Comparison of ENCODE assay signal across 12 mouse cellular contexts in the genomic region with DNA sequence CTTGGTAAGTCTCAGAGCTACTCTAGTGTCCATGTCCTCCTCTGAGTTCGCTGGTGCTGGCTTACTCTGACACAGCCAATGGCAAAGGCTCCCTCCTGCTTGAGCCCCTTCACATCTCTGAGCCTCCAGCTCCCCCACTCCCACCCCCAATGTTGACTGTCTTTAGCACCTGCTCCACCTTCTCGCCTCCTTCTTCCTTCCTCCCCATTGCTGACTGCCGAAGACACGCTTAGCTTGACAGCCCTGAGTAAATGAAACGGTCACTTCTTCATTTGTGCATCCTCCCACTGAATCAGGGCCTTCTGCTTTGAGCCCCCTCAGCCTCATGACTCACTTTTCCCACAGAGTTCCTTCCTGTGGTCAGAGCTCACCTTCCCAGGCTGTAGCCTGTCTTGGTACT. TPM values are rescaled to one million over a fixed set of nuclear protein-coding genes. Genes with fewer than 3 reads are reported as not detected.
A peak's percentile ranks its signal among the peaks of the same experiment; 100 is the strongest.
DNase-seq lines count a peak whose midpoint lies in the region; ATAC-seq lines count a peak whose summit lies in the region.
"Had no signal": no experiment of that assay in that cellular context is flagged by ENCODE, and none has a peak within 500 bp of the region (broad histone marks: within the 10 kb centered on the region; RNA-seq: fewer than 3 reads in every experiment).

No protein-coding gene starts in this region.

- peak; percentile 96 for DNase-seq in 416B (ENCODE audit: low read depth)
- peak; percentile 42 to 46 for DNase-seq in natural killer cell, adult 2 months (ENCODE audit: low spot score in 2 of 2)
- DNase-seq in retina, embryonic 14.5 days (ENCODE audit: low spot score) = no peak
- DNase-seq in T-cell, adult 2 months (ENCODE audit: low spot score) = no peak
- no peak for DNase-seq in ovary, postnatal 14 days (ENCODE audit: low spot score)
- DNase-seq: adrenal gland, postnatal 36 days had no signal

- no peaks in the 10 kb centered on the region for H3K9me3 ChIP-seq in heart, embryonic 13.5 days
- no peaks in the 10 kb centered on the region for H3K9me3 ChIP-seq in heart, embryonic 12.5 days (replicated peaks)

- H3K4me1 ChIP-seq in heart, embryonic 13.5 days = peaks cover 48% of the 10 kb centered on the region
- H3K4me1 ChIP-seq in heart, embryonic 12.5 days (replicated peaks) = peaks cover 54% of the 10 kb centered on the region

- 0 out of 2 replicates have a peak overlapping the region, but pooled peaks have one; percentile 87 for H3K9ac ChIP-seq in heart, embryonic 13.5 days
- H3K9ac ChIP-seq in heart, embryonic 12.5 days = no peak overlapping the region
- H3K9ac ChIP-seq: hindbrain, embryonic 14.5 days had no signal

- H3K4me2 ChIP-seq in heart, embryonic 13.5 days = peak overlapping the region; percentile 87
- H3K4me2 ChIP-seq in heart, embryonic 12.5 days = no peak overlapping the region

- no peak overlapping the region for H3K4me3 ChIP-seq in heart, embryonic 13.5 days
- H3K4me3 ChIP-seq in heart, embryonic 12.5 days = no peak overlapping the region

- peak overlapping the region; percentile 68; the same call in 1 of the 2 replicates for H3K27ac ChIP-seq in heart, embryonic 13.5 days (replicated peaks)
- no peak overlapping the region for H3K27ac ChIP-seq in heart, embryonic 12.5 days (ENCODE audit: poor library complexity, severe bottlenecking)
- H3K27ac ChIP-seq: hindbrain, embryonic 14.5 days had no signal

- 65% methylated on average over 5 of the region's 5 CpGs for WGBS in heart, embryonic 13.5 days
- 56% methylated on average over 5 of the region's 5 CpGs for WGBS in heart, embryonic 12.5 days

- peaks cover 11% of the 10 kb centered on the region for H3K27me3 ChIP-seq in heart, embryonic 13.5 days (replicated peaks)
- H3K27me3 ChIP-seq in heart, embryonic 12.5 days (replicated peaks) = peaks cover 6% of the 10 kb centered on the region; the same call in 1 of the 2 replicates

- peaks cover 3% of the 10 kb centered on the region; the same call in 1 of the 2 replicates for H3K36me3 ChIP-seq in heart, embryonic 13.5 days
- peaks cover 13% of the 10 kb centered on the region for H3K36me3 ChIP-seq in heart, embryonic 12.5 days

- ATAC-seq in heart, embryonic 13.5 days (ENCODE audit: extremely low read depth, insufficient number of reproducible peaks, low FRiP score, low TSS enrichment) = no peak
- ATAC-seq in heart, embryonic 12.5 days (ENCODE audit: insufficient number of reproducible peaks, low FRiP score) = no peak
- peak; percentile 8 for ATAC-seq in granulocyte monocyte progenitor cell, adult 5-6 weeks (replicated peaks; ENCODE audit: poor library complexity, severe bottlenecking)

RNA-seq across cellular contexts. Expression of a gene that starts 2.2 kb away (rescaled TPM):
- polyA plus RNA-seq in heart, embryonic 13.5 days (2015; fragmentation: Nextera tagmentation; extraction: Ambion mirVana) = 20.0 and 22.8 TPM in 2 replicates
- 25.0 and 26.8 TPM in 2 replicates for polyA plus RNA-seq in heart, embryonic 12.5 days (2016; fragmentation: Nextera tagmentation; extraction: Ambion mirVana)
- total RNA-seq in granulocyte monocyte progenitor cell, adult 5-6 weeks (2014; fragmentation: Nextera tagmentation) = 177 and 196 TPM in 2 replicates
- 132 and 194 TPM in 2 replicates for total RNA-seq in granulocyte monocyte progenitor cell, adult 5-6 weeks (2017)

RNA-seq across cellular contexts. Expression of a gene that starts 5.4 kb away (rescaled TPM):
- not detected in 2 replicates for polyA plus RNA-seq in heart, embryonic 13.5 days (2015; fragmentation: Nextera tagmentation; extraction: Ambion mirVana)
- polyA plus RNA-seq in heart, embryonic 12.5 days (2016; fragmentation: Nextera tagmentation; extraction: Ambion mirVana) = not detected in 2 replicates
- not detected in 2 replicates for total RNA-seq in granulocyte monocyte progenitor cell, adult 5-6 weeks (2014; fragmentation: Nextera tagmentation)
- total RNA-seq in granulocyte monocyte progenitor cell, adult 5-6 weeks (2017) = not detected in 2 replicates
- total RNA-seq: adrenal gland, postnatal 36 days; left cerebral cortex, adult 18-20 months had no signal
- polyA plus RNA-seq: hindbrain, embryonic 14.5 days; neural tube, embryonic 14.5 days had no signal

RNA-seq across cellular contexts. Expression of a gene that starts 31.8 kb away (rescaled TPM):
- polyA plus RNA-seq in heart, embryonic 13.5 days (2015; fragmentation: Nextera tagmentation; extraction: Ambion mirVana) = 74.6 and 83.1 TPM in 2 replicates
- polyA plus RNA-seq in heart, embryonic 12.5 days (2016; fragmentation: Nextera tagmentation; extraction: Ambion mirVana) = 111 and 114 TPM in 2 replicates
- 37.4 and 79.2 TPM in 2 replicates for total RNA-seq in granulocyte monocyte progenitor cell, adult 5-6 weeks (2014; fragmentation: Nextera tagmentation)
- total RNA-seq in granulocyte monocyte progenitor cell, adult 5-6 weeks (2017) = 87.9 and 103 TPM in 2 replicates

Comparison
In these comparisons a context has a peak if more than half of its experiments do, and no peak if none do; other contexts are left out.
1. DNase-seq: peak in 416B (single experiment) and natural killer cell, adult 2 months (2 of 2); none in retina, embryonic 14.5 days (single experiment), T-cell, adult 2 months (single experiment) and ovary, postnatal 14 days (single experiment).